Mouse (Mus musculus) forelimb bud, embryonic 11.5 days (tissue): ENCODE measurements around the gene Ddah1.

Experiments used
- DNase-seq: peaks from one replicate; pipeline ENCODE4 v3.0.0-alpha.2; 2012; ENCODE audit warnings: low read depth, low spot score

Ddah1 gene

DNA sequence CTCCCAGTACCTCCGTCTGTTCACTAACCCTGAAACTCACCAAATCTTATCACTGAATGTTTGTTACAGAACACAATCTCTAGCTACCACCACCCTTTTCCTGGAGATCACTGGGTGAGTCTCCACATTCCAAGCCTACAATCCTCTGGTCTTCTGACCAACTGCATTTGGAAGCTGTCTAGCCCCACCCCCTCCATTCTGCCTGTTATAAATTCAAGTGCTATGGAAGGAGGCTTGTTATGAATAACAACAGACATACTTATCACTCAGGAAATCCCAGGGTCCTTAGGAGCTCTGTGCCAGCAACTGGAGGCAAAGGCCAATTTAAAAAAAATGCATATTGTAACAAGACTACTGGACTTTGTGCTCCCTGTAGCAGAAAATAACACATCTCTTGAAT, 58.3 kb downstream of the Ddah1 start:
- no peak for DNase-seq

DNA sequence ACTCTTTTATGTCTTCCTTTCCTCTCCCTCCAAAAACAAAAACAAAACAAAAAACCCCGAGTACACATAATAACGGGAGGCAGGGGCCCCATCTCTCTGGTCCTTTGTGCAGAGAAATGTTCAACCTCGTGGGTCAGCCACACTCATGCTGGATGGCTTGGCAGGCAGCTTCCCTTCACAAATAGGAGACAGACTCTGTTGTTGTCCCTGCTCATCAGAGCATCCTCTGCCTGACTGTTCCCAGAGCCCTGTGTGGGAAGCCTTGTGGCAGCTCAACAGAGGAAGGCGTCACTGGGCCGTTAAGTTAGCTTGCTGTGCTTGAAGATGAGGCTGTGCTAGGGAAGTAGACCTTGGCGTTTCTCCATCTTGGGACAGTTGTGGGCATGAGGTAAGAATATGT, 58.8 kb downstream of the Ddah1 start:
- DNase-seq = no peak

DNA sequence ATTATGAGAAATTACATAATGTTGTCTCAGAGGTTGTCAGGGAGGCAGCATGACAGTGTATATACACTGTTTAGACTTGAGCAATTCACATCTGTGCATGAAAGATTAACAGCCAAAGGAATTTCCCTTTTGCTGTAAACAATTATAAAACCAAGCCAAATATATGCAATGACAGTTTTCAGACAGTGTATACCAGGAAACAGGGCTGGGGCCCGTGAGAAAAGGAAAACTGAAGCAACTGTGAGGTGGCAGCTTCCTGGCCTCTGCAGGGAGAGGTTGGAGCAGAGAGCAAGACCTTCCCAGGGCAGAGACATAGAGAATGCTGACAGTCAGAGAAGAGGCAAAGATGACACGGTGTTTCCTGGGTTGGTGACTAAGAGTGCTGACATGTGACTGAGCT, 62.0 kb downstream of the Ddah1 start:
- DNase-seq = no peak

DNA sequence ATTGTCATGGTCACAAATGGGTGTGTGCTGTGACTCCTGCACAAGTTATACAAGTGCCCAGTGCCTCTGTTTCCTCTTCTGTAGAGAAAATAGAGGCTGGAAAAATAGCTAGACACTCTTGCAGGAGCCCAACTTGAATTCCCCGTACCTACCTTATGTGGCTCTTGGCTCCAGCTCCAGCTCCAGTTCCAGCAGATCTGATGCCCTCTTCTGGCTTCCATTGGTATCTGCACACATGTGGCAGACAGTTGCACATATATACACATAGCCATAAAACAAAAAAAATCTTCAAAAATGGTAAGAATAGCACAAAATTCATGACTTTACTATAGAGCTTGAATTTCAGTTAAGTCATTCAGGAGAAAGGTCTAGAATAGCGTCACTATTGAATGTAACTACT, 62.5 kb downstream of the Ddah1 start:
- DNase-seq = no peak

DNA sequence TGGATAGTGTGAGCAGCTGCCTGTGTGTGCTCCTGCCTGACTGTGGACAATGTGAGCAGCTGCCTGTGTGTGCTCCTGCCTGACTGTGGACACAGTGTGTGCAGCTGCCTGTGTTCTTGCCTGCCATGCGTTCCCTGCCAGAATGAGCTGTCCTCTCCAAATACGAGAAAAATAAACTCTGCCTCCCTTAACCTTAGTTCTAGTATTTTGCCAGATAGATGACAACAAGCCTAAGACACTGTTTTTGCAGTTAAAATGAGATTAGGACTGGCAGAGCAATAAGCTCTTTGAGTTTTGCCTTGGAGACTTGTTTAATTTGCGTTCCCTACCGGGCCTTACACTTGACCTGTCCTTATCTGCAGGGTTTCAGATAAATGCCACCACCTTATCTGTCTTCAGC, 63.7 kb downstream of the Ddah1 start:
- no peak for DNase-seq

DNA sequence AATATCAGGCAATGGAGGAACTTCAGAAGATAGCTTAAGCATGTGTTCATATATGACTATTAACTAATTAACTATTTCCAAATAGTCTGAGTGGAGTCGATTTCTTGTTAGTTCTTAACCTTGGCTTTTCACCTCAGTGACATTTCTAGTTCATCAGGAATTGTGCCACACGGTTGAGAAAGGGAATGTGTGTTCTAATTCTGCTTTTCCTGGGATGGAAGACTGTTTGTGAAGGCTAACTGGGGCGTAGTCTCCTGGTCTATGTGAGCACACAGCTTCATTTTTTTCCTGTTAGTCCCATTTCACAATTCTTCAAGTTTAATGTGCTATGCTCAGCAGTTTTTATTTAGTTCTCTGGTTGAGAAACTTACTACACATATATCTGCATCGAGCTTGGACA, 65.2 kb downstream of the Ddah1 start:
- no peak for DNase-seq

DNA sequence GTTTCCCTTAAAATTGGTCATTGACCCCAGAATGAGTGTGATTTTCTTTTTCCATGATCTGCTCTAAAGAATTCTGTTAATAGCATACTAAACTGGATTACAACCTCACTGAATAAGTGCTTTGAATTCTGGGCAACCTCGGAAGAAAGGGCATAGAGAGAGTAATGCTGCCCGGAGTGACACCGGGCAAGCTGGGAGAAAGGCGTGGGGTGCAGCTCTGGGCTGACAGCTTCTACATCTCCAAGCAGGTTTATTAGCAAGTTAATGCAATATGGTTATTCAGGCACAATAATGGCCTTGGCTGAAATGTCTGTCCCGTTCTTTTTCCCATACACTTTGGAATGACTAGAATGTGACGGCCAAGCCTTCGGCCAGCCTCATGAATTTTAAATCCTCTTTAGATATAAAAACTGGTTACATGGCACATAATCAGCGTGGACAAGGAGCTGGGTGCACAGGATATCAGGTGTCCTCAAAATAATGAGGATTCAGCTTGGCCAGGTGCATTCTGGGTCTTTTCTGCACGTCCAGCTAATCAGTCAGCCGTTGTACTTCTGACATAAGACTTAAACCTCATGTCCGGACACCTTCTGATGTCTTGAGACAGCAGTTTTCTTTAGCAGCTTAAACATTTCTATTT, 67.1 kb downstream of the Ddah1 start:
- no peak for DNase-seq

DNA sequence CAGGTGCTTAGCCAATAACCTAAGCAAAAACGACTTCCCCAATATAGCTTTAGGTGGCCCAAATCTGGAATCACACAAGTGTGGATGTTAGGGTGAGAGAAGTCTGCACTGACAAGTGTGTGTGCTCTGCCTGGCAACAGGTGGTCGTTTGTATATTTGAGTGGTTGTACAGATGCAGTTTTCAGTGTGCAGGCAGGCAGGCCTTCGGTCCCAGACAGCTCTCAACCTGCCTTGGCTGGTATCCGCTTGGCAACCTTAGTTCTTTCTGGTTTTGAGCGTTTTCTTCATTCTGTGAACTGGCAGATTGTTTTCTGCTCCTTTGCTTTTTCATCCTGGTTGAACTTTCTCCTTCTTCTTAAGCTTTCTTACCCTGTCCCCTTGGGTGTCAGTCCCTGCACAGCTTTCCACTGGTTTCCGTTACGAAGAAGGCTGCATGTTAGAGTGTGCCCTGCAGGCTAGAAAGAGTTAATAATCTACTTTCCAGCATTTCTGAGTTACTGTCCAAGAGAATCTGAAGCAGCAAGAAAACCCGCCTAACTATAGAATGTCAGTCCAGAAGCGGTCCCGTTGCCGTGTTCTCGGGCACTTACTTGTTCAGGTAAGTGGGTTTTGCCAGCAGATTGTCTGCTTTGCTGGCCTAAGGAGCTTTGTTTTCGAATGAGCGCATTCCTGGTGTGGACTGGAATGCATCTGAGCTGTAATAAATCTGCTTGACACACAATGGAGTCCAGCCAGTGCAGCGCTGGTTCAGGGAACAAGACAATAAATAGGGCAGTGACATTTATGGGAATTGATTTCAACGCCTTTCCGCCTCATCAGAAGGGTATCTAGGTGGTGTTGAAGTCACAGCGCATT, 68.9 kb downstream of the Ddah1 start:
- peak; percentile 67 for DNase-seq

DNA sequence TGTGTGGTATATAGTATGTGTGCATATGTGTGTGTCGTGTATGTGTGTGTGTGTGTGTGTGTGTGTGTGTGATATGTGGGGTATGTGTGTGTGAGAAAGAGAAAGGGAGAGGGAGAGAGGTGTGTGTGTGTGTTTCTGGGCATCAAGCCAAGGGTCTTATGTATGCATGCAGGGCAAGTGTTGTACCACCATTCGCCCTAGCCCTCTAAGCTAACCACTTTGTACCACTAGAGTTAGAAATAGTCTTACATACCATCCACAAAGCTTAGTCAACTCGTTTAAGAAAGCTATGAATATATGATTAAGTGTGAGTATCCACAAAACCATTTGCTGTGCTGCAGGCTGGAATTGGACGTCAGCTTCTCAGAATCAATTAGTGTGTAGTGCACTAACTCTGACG, 70.4 kb downstream of the Ddah1 start:
- no peak for DNase-seq

DNA sequence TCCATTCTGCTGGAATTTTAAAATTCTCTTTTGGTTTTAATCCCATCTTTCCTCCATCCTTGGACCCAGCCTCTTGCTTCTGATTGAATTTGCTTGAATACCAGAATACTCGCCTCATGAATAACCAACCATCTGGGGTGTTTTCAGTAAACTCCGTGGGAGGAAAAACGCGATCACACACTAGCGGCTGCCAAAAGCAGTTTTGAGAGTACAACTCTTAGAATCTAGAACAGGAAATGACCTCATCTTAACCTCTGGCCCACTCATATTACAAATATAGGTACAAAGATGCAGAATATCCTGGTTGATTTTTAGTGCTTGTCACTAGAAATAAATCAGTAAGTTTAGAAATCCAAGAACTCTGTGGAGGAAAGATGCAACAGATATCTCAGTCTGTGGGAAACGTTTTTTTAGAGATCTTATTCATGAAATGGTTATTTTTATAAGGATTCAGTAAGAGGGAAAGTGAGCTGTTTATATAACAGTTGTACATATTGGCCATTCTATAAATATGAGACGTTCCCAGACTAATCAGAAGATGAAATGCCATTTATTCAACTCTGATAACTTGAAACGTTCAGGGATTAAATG, 75.6 kb downstream of the Ddah1 start:
- DNase-seq = peak; percentile 12

DNA sequence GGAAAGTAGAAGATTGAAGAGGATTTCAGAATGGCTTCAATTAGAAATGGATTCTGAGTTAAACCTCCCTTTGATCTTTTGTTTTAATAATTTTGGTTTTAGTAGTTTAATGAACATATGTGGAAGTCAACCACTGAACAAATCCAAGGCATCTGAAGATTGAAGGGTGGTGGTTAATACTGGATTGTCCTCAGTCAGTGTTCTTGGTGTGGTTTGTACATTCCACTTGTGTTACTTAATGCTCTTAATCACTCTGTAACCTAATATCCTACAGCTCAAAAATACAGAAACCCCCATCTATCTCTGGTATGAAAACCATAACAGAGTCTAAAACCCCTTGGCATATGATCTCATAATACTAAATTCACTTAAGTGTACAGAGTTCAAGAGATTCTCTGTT, 79.8 kb downstream of the Ddah1 start:
- DNase-seq = no peak

DNA sequence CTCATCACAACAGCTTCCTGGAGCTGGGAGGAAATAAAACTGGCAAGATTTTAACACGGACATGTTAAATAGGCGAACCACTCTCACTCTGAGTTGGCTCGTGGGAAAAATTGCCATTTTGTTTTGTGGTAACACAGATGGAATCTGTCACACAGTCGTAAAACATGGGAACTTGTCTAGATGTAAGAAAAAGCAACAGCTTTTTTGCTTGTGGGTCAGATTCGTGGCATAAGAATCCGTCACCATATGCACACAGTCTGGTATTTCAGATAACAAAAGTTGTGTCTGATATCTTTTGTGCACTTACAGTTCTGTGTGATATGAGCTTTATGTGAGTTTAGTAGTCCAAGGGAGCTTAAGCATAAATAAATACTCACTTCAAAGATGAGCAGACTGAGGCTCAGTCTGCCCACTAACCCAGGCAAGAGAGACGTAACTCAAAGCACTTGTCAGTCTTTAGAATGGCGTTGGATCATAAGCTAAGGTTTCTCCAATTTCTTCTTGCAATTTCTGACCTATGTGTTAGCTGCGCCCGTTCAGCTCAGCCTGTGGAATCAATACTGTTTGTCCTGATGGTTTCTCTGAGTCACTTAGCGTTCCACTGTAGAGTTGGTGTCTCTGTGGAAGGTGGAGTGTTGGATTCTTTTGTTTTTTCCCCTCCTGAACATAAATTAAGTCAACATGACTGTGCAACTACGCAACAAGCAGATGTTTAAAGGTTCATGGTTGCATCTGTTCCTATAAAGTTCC, 83.7 kb downstream of the Ddah1 start:
- DNase-seq = no peak

DNA sequence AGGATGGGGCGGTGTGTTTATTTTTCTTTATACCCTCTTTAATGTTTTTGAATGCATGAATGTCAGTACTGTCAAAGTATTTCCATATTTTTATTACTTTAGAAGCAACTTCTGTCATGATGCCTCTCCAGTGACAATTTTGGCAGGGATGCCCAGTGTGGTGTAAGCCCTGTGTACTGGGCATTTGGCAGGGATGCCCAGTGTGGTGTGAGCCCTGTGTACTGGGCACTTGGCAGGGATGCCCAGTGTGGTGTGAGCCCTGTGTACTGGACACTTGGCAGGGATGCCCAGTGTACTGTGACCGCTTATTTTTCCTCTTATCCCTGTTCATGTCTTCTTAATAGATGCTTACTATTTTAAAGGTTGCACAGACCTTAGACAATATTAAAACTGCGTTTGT, 85.4 kb downstream of the Ddah1 start:
- DNase-seq = no peak

DNA sequence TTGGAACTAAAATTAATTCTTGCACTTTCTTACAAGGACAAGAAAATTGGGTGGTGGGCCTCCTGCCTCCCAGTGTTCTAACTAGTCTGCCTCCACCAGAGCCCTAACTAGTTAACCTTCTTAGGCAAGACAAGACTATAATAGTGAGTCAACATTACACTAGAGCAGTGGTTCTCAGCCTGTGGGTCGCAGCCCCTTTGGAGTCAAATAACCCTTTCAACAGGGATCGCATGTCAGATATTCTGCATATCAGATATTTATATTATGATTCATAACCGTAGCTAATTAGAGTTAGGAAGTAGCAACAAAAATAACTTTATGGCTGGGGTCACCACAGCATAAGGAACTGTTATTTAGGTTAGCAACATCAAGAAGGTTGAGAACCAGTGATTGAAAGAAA, 86.4 kb downstream of the Ddah1 start:
- no peak for DNase-seq

DNA sequence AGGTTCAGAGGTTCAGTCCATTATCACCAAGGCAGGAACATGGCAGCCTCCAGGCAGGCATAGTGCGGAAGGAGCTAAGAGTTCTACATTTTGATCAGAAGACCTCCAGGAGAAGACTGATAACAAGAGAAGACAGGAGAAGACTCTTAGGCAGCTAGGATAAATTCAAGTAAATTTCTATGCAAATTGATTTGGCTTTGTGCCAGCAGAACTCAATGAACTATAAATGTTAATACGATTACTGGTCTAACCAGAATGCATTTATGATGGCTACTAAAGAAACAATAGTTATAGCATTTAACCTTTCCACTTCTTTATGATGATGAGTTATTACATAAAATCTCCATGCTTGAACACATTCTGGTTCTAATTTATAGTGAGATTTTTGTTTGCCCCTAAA, 87.8 kb downstream of the Ddah1 start:
- no peak for DNase-seq

DNA sequence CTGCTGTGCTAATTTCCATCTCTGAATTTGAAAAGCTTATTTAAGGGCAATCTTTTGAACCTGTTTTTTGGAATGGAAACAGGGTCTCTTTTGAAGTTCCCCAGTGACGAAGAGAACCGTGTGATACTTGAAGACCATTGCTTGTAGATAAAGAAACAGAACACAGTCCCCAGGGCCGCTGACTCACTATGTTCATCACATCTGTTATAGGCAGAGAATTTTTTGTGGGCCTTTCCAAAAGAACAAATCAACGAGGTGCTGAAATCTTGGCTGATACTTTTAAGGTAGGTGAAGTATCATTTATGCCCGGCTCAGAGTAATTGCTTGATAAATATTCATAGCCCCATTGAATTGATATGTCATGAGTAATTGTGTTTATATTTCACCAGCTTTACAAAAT, 93.6 kb downstream of the Ddah1 start:
- DNase-seq = no peak

DNA sequence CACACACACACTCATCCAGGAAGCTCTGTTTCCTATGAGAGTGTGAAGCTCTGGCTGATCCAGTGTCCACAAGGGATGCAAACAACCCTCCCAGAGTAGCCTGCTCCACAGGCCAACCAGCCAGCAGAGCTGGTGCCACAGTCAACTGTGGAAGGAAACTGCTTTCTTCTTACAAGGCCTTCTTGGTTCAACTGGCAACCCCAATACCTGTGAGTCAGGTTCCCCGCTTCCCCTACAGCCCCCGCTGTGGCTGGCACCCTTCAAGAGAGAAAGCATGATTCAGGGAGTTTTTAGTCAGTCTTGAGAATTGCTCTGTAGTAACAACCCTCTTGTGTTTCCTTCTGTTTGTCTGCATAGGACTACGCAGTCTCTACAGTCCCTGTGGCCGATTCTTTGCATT, 94.3 kb downstream of the Ddah1 start:
- DNase-seq = no peak

DNA sequence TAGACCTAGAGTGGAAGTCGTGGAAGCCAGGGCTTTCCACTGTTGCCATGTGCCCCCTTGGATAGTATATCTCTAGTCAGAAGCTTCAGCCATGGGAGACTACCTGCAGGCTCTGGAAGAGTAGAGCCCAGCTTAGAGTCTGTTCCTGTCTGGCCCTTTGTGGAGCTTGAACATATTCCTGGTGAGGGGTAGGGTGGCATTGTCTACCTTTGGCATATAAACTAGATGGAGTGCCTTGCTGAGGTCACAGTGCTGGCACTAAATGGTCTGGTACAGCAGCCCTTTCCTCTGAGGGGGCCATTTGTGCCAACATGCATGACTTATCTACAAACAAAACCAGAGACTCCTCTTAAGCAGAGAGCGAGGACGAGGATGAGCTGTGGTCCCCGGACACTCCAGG, 95.2 kb downstream of the Ddah1 start:
- DNase-seq = no peak

DNA sequence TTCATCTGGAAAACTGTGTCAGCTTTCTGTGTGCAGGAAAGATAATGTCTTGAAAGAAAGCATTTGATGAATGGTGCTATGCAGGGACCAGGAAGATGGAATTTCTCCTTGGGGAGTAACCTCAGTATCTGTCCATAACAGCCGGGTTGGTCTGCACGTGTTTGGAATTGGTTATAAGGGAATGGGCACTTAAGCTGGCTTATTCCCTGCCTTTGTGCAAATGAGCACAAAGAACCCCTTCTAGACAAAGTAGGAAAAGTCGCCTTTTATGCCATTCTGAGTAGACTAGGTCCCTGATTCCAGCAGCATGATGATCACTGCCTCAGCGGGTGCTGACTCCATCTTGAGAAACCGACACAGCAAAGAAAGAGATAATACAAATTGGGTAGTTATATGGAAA, 96.0 kb downstream of the Ddah1 start:
- no peak for DNase-seq

DNA sequence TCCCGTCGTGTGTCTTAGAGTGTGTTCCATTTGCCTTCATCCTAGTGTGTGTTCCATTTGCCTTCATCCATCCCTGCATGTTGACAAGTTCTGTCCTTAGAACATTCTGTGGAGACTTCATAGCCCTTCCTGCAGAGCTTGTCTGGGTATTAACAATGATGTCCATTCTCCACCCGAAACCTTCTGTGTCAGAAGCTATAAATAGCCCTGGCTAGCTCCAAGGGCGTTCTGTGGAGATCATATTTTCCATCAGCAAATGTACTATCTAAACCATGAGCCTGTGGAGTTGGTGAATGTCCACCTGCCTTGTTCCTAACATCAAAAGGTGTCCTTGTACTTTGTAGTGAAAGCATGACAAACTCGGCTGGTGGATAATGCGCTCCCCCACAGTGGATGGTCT, 96.8 kb downstream of the Ddah1 start:
- DNase-seq = no peak

DNA sequence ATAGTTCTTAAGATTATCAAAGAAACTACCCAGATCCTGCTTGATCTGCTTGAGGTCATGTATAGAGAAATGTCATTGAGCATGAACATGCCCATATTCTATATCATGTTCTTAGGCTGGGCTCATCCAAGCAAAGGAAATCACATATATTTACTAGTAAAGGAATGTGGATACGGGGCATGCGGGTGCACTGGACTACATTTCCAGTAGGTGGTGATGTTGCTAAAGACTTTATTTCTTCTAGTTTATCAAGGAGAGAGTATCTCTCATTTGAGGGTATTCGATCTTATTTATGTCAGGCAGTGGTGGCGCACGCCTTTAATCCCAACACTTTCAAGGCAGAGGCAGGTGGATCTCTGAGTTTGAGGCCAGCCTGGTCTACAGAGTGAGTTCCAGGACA, 99.9 kb downstream of the Ddah1 start:
- no peak for DNase-seq

DNA sequence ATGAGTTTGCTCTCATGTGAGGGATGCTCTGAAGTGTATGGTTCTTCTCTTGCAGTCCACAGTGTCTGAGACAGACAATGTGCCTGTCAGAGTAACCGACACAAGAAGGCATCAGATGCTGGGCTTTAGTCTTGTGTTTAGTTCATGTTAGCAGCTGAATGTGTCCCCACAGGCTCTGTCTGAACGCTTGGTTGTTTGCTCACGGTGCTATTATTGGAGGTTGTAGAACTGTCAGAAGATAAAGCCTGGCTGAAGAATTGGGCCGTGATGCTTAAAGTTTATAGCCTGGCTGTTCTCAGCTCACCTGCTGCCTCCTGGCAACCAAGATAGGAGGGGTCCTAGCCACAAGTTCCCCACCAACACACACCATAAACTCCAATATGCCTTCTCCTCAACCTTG, 104.0 kb downstream of the Ddah1 start:
- DNase-seq = no peak
